ENCODE assay signal across 8 mouse cellular contexts in the genomic region with DNA sequence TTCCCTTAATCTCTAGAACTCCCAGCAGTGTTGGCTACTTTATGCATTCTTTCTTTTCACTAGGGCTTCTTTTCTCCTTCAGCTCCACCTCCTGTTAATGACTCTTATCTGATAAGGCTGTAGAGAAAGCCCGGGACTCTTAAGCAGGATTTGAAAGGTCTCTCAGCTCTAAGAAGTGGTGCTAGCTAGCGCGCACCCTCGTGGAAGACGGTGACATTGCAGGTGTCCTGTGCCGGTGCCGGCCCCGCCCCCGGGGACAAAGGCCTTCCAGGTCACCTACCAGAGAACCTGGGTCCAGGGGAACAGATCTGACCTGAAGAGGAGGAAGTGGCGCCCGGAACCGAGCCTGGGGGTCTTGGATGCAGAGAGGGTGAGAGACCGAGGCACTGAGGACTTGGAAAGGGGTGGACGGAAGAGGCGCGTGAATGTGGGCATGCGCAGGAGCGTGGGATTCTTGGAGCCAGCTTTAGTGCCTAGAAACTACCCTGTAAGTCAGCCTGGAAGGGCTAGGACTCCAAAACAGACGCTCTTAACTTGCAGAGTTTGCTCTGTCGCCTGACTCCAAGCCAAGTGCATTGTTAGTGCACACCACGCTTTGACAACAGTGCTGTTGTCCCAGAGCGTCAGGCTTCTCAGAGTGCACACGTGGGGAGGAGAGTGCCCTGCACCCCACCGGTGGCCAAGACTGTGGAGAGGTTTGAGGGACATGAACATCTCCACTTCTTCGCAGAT. TPM values are rescaled to one million over a fixed set of nuclear protein-coding genes. Genes with fewer than 3 reads are reported as not detected.
DNase-seq lines count a peak whose midpoint lies in the region; ATAC-seq and TF ChIP-seq lines count a peak whose summit lies in the region.

A gene (plus strand): TSS at position 253 of the 732 bp plus-strand sequence.

- peak within 1 kb of the TSS; percentile 60 for H3K9ac ChIP-seq in heart, postnatal 0 days (replicated peaks; ENCODE audit: low read depth, low read length)
- H3K9ac ChIP-seq in liver, embryonic 16.5 days (ENCODE audit: low read depth, low read length), result peak within 1 kb of the TSS; percentile 69
- peak within 1 kb of the TSS; percentile 74 for H3K9ac ChIP-seq in neural tube, embryonic 12.5 days

- H3K36me3 ChIP-seq in forebrain, embryonic 10.5 days (replicated peaks), result peaks cover 26% of the 10 kb centered on the region
- peaks cover 13% of the 10 kb centered on the region for H3K36me3 ChIP-seq in heart, postnatal 0 days (replicated peaks; ENCODE audit: control insufficient read depth, insufficient read depth, low read length)
- H3K36me3 ChIP-seq in liver, embryonic 16.5 days (ENCODE audit: control insufficient read depth, insufficient read depth), result no peaks in the 10 kb centered on the region
- H3K36me3 ChIP-seq in neural tube, embryonic 12.5 days, result peaks cover 9% of the 10 kb centered on the region; the same call in 1 of the 2 replicates

- H3K27ac ChIP-seq in forebrain, embryonic 10.5 days, result peak within 1 kb of the TSS; percentile 96
- peak within 1 kb of the TSS; percentile 53 for H3K27ac ChIP-seq in heart, postnatal 0 days (ENCODE audit: low read depth)
- peak within 1 kb of the TSS; percentile 27; the same call in 1 of the 2 replicates for H3K27ac ChIP-seq in liver, embryonic 16.5 days (ENCODE audit: low read length)
- H3K27ac ChIP-seq in neural tube, embryonic 12.5 days, result no peak within 1 kb of the TSS

- ATAC-seq in heart, postnatal 0 days (ENCODE audit: insufficient read depth, low read depth), result peak; percentile 77
- peak; percentile 69 for ATAC-seq in liver, embryonic 16.5 days (ENCODE audit: low read depth)
- peak; percentile 72 for ATAC-seq in neural tube, embryonic 12.5 days (ENCODE audit: low FRiP score, low read depth)

- H3K27me3 ChIP-seq in forebrain, embryonic 10.5 days (ENCODE audit: poor library complexity, severe bottlenecking), result peaks cover 10% of the 10 kb centered on the region
- H3K27me3 ChIP-seq in heart, postnatal 0 days (ENCODE audit: control insufficient read depth, insufficient read depth, low read length), result peaks cover 8% of the 10 kb centered on the region
- H3K27me3 ChIP-seq in liver, embryonic 16.5 days (ENCODE audit: control insufficient read depth, insufficient read depth, low read depth, low read length), result peaks cover under 1% of the 10 kb centered on the region; the same call in 1 of the 2 replicates
- peaks cover 6% of the 10 kb centered on the region; the same call in 1 of the 2 replicates for H3K27me3 ChIP-seq in neural tube, embryonic 12.5 days (replicated peaks)

- peak; percentile 80 for TF ChIP-seq CTCF in heart, postnatal 0 days (IDR thresholded peaks at IDR 0.05; ENCODE audit: low read depth)

- H3K9me3 ChIP-seq in forebrain, embryonic 10.5 days, result no peaks in the 10 kb centered on the region
- H3K9me3 ChIP-seq in heart, postnatal 0 days (replicated peaks; ENCODE audit: control insufficient read depth, low read length), result no peaks in the 10 kb centered on the region
- H3K9me3 ChIP-seq in liver, embryonic 16.5 days (replicated peaks; ENCODE audit: control insufficient read depth, low read length), result no peaks in the 10 kb centered on the region
- H3K9me3 ChIP-seq in neural tube, embryonic 12.5 days, result no peaks in the 10 kb centered on the region

- H3K4me3 ChIP-seq in forebrain, embryonic 10.5 days, result peak within 1 kb of the TSS; percentile 76
- H3K4me3 ChIP-seq in heart, postnatal 0 days (ENCODE audit: low read depth, low read length), result peak within 1 kb of the TSS; percentile 74
- peak within 1 kb of the TSS; percentile 68 for H3K4me3 ChIP-seq in liver, embryonic 16.5 days (ENCODE audit: low read depth, low read length)
- peak within 1 kb of the TSS; percentile 63 for H3K4me3 ChIP-seq in neural tube, embryonic 12.5 days

- no peak for TF ChIP-seq EP300 in heart, postnatal 0 days (IDR thresholded peaks at IDR 0.05; ENCODE audit: low read depth)

- WGBS in forebrain, embryonic 10.5 days, result 3% methylated on average over 25 of the region's 25 CpGs
- WGBS in heart, postnatal 0 days, result 2% methylated on average over 25 of the region's 25 CpGs
- WGBS in liver, embryonic 16.5 days (ENCODE audit: insufficient replicate concordance), result 3% methylated on average over 25 of the region's 25 CpGs
- 2% methylated on average over 25 of the region's 25 CpGs for WGBS in neural tube, embryonic 12.5 days

- DNase-seq in CD8-positive naive resting alpha-beta T cell, adult 2 months (ENCODE audit: low read depth in 2 of 2, low spot score in 2 of 2), result peak; percentile 78 to 89
- peak; percentile 79 for DNase-seq in c-Kit-positive CD71-negative TER-119-negative erythroid progenitor cells, embryonic 14.5 days (ENCODE audit: low read depth)
- DNase-seq in forebrain, embryonic 10.5 days (ENCODE audit: extremely low spot score, low spot score), result peak; percentile 91
- DNase-seq in heart, postnatal 0 days (ENCODE audit: low spot score), result peak; percentile 76
- DNase-seq in kidney, postnatal 36 days, result peak; percentile 89 to 95
- DNase-seq in telencephalon, adult 2 months (ENCODE audit: low read depth, low spot score), result peak; percentile 51

- H3K4me2 ChIP-seq in heart, postnatal 0 days (ENCODE audit: low read depth, low read length), result peak within 1 kb of the TSS; percentile 78
- peak within 1 kb of the TSS; percentile 78 for H3K4me2 ChIP-seq in liver, embryonic 16.5 days (ENCODE audit: low read depth, low read length)
- H3K4me2 ChIP-seq in neural tube, embryonic 12.5 days (replicated peaks), result peak within 1 kb of the TSS; percentile 70

- peaks cover 43% of the 10 kb centered on the region for H3K4me1 ChIP-seq in forebrain, embryonic 10.5 days
- peaks cover 13% of the 10 kb centered on the region; the same call in 1 of the 2 replicates for H3K4me1 ChIP-seq in heart, postnatal 0 days (ENCODE audit: control insufficient read depth, insufficient read depth)
- H3K4me1 ChIP-seq in liver, embryonic 16.5 days (ENCODE audit: control insufficient read depth, low read depth, low read length), result peaks cover 18% of the 10 kb centered on the region
- H3K4me1 ChIP-seq in neural tube, embryonic 12.5 days, result peaks cover 18% of the 10 kb centered on the region

RNA-seq across cellular contexts. Expression of the gene that starts here (rescaled TPM):
- 44.1 and 44.6 TPM in 2 replicates for polyA plus RNA-seq in forebrain, embryonic 10.5 days (2016; fragmentation: Nextera tagmentation; extraction: Ambion mirVana)
- 29.3 and 31.7 TPM in 2 replicates for total RNA-seq in heart, postnatal 0 days (2014; rRNA removed; ENCODE audit: low replicate concordance)
- 16.6 and 19.0 TPM in 2 replicates for polyA plus RNA-seq in heart, postnatal 0 days (2015; fragmentation: Nextera tagmentation; extraction: Ambion mirVana)
- 11.1 and 12.2 TPM in 2 replicates for polyA plus RNA-seq in liver, embryonic 16.5 days (2015; fragmentation: Nextera tagmentation; extraction: Ambion mirVana)
- polyA plus RNA-seq in neural tube, embryonic 12.5 days (2016; fragmentation: Nextera tagmentation; extraction: Ambion mirVana), result 19.8 and 21.9 TPM in 2 replicates
